Mouse (Mus musculus) 3134 (cell line): ENCODE data around the gene Spem2.
A peak's percentile ranks its signal among the peaks of the same experiment; 100 is the strongest.

Experiments
- DNase-seq: peaks from one replicate; pipeline ENCODE4 v3.0.0-alpha.2; 2011; ENCODE audit warnings: low spot score; ENCODE audit not compliant: insufficient read length; ENCODE audit errors: extremely low read depth

The Spem2 gene

DNA sequence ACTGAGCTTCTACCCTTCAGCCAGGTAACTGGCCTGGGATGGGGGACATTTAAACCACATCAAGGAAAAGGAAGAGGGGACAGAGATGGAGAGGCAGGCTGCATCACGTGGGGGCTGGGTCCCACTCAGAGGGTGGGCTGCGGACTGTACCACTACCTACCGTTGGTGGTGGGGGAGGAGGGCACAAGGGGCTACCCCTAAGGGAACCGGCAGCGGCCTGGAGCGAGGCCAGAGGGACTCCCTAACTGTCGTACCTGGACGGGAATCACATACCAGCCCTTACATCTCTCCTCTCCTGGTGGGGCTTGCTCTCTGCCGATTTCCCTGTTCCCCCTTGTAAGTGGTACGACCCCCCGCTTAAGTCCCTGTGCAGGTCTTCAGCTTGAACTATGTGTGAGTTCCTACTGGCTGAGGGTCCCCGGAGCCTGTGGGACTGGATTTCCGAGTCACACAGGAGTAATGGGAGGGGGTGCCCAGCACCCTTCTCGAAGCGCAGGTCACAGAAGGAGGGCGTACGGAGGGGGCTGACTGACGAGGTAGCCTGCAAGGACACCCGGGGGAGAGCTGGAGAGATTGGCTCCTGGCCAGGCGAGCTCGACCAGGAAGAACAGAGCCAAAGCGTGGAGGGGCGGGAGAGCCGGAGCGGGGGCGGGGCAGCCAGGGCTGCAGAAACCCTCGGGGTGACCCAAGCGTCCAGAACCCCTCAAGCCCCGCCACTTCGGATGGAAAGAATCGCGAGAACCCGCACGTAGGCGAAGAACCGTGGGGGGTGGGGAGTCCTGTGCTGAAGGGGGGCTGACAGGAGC lies 17.7 kb downstream of the Spem2 start:
- DNase-seq = no peak

DNA sequence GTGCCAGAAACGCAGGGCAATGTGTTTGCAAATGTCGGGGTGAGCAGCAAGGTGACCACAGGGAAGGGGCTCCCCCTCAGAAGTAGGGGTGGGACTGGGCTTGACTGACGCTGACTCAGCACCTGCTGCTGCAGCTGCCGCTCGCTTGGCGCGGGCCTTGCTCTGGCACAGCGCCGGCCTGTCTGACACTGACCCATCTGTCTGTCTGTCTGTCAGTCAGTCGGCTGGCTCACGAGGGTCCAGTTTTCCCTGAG lies 18.2 kb downstream of the Spem2 start:
- no peak for DNase-seq

DNA sequence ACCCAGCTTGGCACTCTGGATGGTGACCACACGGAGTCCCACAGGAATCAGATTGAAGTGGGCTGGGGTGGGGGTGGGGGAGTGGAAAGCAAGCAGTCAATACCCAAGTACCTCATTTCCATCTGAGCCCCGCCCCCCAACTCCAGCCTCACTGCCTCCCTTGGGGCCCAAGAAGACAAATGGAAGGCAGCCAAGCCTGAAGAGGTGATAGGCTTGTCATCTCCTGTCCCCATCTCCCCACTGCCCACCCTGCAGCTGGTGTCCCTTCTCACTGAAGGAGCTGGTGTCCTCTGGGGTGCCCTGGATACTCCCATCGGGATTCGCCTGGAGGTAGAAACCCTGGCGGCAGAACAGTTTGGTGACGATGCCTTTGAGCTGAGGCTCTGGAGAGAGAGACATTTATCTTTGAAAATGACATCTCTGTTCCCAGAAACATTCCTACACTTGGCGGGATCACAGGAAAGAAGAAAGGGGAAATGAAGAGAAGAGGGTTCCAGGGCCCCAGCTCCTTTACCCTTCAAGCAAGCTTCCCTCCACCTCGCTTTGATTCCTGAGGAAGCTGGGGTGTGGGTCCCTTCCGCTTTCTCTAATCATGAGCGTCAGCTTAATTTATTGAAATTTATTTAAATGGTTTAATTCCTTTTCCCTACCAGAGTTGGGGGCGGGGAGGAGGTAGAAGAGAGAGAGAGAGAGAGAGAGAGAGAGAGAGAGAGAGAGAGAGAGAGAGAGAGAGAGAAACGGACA lies 18.7 kb downstream of the Spem2 start:
- no peak for DNase-seq

DNA sequence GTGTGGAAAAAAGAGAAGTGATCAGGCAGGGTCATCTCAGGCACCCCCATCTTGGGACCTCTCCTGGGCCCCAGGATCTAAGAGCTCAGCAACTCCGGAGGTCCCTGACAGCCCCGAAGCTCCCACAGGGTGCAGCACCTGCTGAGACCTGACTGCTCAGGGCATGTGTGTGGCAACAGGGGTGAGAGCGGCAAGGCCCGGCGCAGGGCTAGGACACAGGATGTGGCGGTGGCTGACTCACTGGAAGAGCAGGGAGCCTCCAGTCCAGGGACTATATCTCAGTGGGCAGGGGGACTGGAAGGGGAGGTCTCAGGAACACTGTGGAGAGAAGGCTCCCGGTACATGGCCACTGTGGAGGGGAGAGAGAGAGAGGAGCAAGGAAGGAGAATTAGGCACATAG lies 20.3 kb downstream of the Spem2 start:
- peak; percentile 76 for DNase-seq

DNA sequence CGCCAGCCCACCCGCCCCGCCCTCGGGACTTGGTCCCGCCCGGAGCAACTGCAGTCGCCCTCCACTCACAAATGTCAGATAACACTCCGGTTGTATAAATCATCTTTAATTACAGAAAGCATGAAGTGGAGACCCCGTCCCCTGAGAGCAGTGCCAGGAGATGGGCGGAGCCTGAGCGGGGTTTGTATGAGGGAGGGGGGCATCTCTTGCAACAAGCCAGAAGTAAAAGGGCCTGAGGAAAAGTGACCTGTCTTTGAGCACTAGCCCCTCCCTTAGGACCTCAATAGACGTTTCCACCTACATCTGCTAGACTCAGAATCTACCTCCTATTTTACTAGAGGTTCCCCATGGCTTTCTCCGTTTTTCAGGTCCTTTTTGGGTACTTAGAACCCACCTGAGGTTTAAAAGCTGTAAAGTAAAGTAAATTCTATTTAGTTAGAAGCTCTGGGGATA lies 22.3 kb downstream of the Spem2 start:
- DNase-seq = no peak

DNA sequence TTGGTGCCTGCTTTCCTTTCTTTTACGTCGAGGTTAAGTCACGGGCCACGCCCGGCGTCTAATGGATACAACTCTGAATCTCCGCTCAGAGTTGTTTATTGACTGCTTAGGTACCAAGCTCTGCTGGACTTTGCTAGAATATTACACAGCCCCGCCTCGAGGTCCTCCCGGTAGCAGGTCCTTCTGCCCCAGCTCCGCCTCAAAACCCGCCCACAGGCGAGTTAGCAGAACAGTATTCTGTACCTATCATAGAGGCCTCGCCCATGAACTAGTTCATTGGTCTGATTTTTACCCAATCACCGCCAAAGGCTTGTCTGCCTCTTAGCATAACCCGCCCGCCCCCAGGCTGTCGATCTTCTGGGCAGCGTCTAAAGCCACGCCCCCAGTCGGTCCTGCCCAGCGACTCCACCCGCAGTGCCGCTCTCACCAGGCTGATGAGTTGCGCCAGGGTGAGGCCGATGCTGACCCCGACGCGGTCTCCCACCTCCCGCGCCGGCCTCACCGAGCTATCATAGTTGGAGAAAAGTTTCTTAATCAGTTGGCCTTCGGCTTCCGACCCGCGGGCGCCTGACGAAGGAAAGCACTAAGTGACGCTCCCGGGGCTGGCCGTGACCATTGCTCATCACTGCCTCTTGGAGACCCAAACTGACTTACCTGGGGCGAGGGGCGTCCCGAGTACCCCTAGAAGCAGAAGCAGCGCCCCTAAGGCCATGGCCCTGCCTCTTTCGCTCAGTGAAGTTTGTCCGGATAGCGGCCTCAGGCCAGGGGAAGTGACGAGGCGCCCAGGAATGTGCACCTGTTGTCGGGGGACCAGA lies 22.9 kb downstream of the Spem2 start, which contains the start of gene Chrnb1:
Gene Chrnb1 (minus strand): TSS at position 776 of the 815 bp plus-strand sequence.
- DNase-seq = peak; percentile 94

DNA sequence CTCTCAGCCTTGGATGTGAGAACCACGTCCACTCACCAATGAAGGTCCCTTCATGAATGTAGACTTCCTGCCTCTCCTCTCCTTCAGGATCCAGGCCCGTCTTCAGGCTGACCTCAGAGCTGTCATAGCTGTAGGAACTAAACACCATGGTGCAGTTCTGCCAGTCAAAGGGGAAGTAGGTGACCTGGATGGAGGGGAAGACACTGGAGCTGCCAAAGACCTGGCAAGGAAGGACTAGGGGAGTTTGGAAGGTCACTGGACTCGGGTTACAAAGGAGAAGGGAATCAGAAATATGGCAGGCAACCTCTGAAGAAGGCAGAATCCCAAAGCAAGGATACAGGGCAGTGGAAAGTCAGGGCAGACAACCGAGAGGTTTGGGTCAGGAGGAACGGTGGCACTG lies 24.8 kb downstream of the Spem2 start:
- no peak for DNase-seq

DNA sequence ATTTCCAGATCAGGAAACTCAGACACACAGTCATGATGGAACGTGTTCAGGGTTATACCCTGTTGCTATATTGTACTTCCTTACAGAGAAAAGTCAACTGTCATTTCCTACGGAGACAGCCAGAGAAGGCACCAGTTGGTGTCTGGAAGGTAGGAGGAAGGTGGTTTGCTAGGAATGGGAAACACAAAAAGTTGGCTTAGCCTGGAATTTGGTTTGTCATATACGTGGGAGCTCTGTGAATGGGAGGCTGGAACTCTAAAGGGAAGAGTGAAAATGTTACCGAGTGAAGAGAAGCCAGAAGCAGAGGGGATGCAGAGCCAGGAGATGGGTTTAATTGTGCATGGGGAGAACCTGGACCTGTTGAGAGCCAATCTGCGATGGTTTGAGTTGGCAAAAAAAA lies 26.8 kb downstream of the Spem2 start:
- DNase-seq = no peak

DNA sequence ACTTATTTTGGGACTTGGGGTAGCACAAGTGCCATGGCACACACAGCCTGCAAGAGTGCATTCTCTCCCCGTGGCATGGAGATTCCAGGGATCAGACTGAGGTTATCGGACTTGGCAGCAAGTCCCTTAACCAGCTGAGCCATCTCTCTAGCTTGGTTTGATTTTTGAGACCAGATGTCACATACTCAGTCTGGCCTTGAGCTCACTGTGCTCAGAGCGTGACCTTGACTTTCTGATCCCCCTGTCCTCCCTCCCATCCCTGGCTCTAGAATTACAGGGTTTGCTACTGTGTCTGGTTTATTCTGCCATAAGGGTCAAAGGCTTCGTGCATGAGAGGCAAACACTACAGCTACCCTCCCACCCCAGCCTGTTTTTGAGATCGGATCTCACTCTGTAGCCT lies 28.8 kb downstream of the Spem2 start:
- no peak for DNase-seq

DNA sequence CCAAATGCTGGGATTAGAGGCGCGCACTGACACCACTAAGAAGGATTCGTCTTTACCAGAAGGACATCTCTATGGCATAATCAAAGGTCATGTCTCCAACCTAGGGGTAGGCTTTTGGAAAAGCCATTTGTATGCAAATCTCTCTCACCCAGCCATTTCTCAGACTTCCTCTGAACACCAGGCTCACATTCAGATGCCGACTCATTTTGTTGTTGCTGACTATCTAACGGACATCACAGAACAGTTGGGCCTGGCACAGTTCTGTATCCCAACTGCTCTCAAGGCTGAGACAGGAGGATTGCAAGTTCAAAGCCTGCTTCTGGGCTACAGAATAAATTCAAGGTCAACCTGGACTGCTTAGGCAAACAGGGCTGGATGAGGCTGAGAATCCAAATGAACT lies 31.0 kb downstream of the Spem2 start:
- no peak for DNase-seq

DNA sequence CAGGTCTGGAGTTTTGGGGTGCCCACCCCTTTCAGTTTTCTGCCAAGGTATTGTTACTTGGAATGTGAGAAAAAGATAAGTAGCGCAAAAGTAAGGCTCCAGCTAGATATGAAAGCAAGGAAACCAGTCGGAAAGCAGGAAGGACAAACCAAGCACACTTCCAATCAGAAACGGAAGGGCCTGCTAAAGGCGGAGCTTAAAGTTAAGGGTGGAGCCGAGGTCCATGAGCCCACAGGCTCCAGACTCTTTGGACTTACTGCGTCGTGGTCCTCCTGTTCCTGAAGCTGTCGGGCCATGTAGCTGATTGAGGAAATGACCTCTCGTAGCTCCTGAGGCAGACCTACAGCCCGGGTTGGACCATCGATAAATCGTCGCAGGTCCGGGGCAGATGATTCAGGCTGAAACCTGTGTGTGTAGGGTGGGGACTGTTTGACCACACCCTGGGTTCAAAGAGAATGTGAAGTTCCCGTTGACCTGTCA lies 33.4 kb downstream of the Spem2 start:
- no peak for DNase-seq

DNA sequence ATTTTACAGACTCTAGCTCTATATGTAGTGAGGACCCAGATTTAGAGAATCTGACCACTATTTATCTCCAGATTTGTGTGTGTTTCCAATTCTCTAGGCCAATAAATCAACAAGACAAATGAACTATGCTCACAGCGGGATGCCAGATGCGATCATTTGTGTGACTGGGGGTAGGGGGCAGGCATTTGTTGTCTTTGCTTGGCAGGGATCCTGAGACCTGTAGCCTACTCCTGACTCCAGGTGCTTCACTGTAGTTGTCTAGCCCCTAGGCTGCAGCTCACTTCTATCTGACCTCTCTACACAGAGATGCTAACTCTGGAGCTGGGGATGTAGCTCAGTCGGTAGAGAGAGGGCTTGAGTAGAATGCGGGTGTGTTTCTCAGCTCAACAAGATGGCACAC lies 36.4 kb downstream of the Spem2 start:
- no peak for DNase-seq

DNA sequence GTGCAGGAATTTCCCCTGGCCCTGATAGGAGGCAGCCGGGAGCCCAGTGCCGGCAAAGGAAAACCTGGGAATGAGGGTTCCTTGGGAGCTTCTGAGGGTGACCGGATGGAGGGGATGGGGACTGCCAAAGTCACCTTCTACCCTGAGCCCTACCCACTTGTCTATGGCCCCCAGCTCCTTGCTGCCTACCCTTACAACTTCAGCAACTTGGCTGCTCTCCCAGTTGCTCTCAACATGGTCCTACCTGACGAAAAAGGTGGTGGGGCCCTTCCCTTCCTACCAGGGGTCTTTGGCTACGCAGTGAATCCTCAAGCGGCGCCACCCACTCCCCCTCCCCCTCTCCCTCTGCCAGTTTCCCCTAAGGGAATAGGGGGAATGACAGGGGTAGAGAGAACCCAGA lies 39.3 kb downstream of the Spem2 start:
- no peak for DNase-seq

DNA sequence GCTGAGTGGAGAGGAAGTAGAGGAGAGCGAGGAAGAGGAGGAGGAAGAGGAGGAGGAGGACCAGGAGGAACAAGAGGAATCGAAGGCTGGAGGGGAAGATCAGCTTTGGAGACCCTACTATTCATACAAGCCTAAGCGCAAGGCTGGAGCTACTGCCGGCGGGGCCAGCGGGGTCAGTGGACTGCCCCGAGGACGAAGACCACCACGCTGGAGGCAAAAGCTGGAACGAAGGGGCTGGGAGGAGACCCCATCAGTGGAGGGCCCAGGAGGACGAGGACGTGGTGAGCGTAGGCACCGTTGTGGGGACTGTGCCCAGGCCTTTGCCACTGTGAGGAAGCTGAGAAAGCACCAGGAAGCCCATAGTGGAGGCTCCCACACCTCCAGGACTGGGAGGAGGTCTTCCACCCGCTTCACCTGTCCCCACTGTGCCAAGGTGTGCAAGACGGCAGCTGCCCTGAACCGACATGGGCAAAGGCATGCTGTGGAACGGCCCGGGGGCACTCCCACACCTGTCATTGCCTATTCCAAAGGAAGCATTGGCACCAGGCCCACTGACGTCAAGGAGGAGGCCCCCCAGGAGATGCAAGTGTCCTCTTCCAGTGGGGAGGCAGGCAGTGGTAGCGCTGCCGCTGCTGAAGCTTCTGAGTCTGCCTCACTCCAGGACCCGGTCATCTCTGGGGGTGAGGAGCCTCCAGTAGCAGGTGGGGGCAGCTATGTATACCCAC lies 39.8 kb downstream of the Spem2 start:
- DNase-seq = no peak

DNA sequence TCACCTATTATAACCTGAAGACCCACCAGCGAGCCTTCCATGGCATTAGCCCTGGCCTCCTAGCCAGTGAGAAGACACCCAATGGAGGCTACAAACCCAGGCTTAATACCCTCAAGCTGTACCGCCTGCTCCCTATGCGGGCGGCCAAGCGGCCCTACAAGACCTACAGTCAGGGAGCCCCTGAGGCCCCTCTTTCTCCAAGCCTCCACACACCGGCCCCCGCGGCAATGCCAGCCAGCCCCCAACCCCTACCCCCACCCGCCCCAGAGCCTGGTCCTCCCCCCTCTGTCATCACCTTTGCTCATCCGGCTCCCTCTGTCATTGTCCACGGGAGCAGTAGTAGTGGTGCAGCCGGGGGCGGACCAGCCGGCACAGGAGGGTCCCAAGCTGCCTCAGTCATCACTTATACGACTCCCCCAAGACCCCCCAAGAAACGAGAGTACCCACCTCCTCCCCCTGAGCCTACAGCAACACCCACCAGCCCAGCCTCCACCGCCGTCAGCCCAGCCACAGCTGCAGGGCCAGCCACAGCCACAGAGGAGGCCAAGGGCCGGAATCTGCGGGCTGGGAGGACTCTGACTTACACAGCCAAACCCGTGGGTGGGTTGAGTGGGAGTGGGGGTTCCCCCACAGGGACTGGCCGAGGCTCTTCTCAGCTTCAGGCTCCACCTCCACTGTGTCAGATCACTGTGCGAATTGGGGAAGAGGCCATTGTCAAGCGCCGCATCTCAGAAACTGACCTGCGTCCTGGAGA lies 40.6 kb downstream of the Spem2 start:
- no peak for DNase-seq

DNA sequence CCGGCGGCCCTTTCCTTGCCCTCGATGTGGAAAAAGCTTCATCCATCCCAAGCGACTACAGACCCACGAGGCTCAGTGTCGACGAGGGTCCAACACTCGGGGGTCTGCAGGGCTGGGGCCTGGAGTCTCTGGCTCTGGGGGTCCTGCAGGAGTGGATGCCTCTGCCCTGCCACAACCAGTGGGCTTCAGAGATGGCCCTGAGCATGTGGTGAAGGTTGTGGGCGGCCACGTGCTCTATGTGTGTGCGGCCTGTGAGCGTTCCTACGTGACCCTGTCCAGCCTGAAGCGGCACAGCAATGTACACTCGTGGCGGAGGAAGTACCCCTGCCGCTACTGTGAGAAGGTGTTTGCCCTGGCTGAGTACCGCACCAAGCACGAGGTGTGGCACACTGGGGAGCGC lies 41.8 kb downstream of the Spem2 start:
- no peak for DNase-seq

DNA sequence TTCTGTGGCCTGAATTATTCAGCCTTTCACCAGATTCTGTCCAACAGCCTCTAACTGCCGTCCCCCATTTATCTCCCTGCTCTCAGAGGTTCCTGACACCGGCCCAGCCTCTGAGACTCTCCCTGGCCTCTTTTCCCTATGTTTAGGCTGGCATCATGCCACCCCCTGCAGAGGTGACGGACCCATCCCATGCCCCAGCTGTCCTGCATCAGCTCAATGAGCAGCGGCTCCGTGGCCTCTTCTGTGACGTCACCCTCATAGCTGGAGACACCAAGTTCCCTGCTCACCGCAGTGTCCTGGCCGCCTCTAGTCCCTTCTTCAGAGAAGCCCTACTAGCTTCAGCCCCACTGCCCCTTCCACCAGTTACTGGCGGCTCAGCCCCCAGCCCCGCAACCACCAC lies 42.5 kb downstream of the Spem2 start:
- no peak for DNase-seq

DNA sequence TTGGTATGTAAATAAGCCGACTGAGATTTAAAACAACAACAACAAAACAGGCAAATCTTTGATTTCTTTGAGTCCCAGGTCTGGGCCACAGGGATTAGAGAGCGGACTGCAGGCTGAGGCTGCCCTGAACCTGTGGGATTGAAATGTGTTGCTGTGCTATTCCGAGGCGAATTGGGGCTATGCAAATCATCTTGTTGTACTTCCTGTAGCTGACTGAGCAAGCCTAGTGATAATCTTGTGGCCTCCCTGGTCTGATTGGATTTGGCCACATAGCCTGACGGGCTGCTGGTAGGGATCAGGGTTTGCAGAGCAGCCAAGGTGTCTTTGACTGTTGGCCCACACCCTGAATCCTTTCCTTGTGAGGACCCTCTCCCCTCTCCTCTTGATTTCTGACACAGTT lies 43.3 kb downstream of the Spem2 start:
- no peak for DNase-seq

DNA sequence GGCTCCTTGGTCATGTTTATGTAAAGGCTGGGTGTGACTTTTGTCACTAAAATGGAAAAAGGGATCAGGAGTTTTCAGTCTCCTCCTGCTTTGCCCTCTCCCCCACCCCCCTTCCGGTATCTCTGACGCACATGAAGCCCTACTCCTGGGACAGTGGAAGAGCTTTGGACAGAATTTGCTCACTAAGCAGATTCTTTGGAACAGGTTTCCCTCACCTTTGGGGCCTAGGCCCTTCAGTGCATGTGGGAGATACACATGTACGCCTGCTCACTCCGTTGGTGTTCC lies 50.7 kb downstream of the Spem2 start:
- DNase-seq = no peak

DNA sequence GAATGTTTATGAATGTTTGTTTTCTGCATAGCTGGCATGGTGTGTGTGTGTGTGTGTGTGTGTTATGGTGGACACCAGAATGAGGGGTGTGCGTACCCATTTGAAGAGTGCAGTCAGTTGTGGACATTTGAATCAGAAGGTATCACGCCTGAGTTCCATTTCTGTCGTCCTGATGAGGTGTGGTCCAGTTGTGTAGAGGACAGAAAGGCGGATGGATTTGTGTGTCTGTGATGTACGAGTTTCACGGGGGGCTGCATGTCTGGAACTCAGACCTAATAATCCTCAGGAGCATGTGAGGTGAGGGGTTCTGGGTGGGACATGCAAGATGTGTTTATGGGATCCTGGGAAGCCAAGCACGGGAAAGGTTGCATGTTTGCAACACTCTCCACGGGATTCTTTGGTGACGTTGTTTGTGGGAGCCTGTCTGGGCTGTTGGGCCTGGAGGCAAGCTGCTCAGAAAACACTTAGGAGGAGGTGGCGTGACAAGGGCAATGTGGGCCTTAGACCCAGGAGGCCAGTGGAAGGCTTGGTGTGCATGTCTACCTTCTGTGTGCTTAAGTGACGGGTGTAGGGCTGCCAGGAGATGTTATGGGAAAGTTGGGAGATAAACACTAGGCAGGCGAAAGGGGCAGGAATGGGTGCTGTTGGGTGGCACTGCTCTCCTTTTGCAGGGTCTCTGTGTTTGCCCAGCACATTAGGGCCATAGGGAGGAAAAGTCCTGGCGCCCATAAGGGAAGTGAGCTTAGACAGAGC lies 51.2 kb downstream of the Spem2 start:
- no peak for DNase-seq
